Mouse (Mus musculus) lung, postnatal 36 days (tissue): ENCODE results near the gene Sult1c2.
"Not testable (repeated sequence)": the region's sequence is repeated elsewhere in the genome, so short reads cannot be mapped to it uniquely, and the experiment has no call there.

Source experiments
- DNase-seq: peaks from one replicate; pipeline ENCODE4 v3.0.0; 2022; ENCODE audit warnings: mixed read lengths

Gene Sult1c2

GRCm38 (mm10) chr17:53846206-53846605 is at the start of gene Sult1c2:
Sult1c2 (minus strand) TSS chr17:53846339.
- DNase-seq = peak; percentile 35

- not testable (repeated sequence) for DNase-seq
These were observed 33.0 kb upstream of the Sult1c2 start for GRCm38 (mm10) chr17:53879006-53879675.

- DNase-seq = no peak
These were observed 28.3 kb upstream of the Sult1c2 start for GRCm38 (mm10) chr17:53874433-53874832.

- no peak for DNase-seq
These were observed 26.1 kb upstream of the Sult1c2 start for GRCm38 (mm10) chr17:53872192-53872591.

GRCm38 (mm10) chr17:53869931-53870330 is 23.8 kb upstream of the Sult1c2 start:
- DNase-seq = no peak

GRCm38 (mm10) chr17:53865260-53865955 is 19.3 kb upstream of the Sult1c2 start:
- no peak for DNase-seq

- DNase-seq = no peak
These were observed 14.4 kb upstream of the Sult1c2 start for GRCm38 (mm10) chr17:53860548-53860947.

- DNase-seq = no peak
These were observed 8.9 kb upstream of the Sult1c2 start for GRCm38 (mm10) chr17:53854992-53855391.

- DNase-seq = peak; percentile 40
These were observed 343 bp downstream of the Sult1c2 start for GRCm38 (mm10) chr17:53845796-53846195.

- DNase-seq = peak; percentile 23
These were observed 12.8 kb downstream of the Sult1c2 start for GRCm38 (mm10) chr17:53833366-53833765.

- DNase-seq = not testable (repeated sequence)
These were observed 42.2 kb downstream of the Sult1c2 start for GRCm38 (mm10) chr17:53803974-53804373.

- DNase-seq = no peak
These were observed 62.8 kb downstream of the Sult1c2 start for GRCm38 (mm10) chr17:53783381-53783780.
